Mouse (Mus musculus): ENCODE measurements at regions not wholly inside any gene's neighbourhood (a gene's known extent, or its start where the extent isn't known, plus 50 kb on each side); places are given as distances from the start of the nearest gene placed in this dataset.

DNA sequence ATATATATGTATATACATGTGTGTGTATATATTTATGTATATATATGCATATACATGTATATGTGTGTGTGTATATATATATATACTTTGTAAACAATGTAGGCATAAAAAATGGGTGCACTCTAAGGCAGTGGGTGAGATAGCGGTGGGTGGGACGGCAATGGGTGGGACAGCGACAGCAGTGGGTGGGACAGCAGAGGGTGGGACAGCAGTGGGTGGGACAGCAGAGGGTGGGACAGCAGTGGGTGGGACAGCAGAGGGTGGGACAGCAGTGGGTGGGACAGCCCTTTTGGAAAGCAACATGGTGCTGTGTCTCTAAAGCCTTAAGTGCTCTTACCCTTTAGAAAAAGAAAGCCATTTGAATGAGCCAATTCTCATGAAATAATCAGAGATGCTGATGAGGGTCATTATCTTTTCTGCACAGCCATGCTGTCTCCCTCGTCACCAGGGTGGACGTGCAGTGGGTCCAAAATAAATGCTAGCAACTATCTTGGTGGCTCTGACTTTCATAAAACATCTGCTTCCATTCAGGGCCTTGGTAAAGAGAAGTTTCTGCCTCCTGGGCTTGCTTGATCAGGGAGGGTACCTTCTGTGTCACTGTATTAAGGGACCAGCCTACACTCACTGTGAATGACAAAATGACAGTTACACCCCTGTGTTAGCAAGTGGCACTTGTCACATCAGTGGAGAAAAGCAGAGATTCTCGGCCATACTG, 119.3 kb upstream of the Slc44a1 start:
- peak; percentile 4 for DNase-seq

DNA sequence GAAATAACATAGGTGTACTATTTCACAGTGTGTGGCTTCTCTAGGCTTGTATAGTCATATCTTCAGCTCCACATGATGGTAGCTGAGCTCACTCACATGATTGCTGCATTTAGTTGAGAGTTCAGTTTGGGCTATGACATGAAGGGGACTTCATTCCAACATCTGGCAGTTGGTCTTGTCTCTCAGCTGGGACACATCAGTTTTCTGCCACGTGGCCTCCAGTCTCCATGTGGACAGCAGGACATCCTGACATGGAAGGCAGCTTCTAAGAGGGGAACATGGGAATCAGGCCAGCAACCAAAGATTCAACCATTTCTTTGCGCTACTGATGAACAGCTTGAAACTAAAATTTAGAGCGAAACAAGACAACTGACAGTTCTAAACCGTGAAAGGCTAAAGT, 121.2 kb upstream of the Slc44a1 start:
- no peak for DNase-seq

DNA sequence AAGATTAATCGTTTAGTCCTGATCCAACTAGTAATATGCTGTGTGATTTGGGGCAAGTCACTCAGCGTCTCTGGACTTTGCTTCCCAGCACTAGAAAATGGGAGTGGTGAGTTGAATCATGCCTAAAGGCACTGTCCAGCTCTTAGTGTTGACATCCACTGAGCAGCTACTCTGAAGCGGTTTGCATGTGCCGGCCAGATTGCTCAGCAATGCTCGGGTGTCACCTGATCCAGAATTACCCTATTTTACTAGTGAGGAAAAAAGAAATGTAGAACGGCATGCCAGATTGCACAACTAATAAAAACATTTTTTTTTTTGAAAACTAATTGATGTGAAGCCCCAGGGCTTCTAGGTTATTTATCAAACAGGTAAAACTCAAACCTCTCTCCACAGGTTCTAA, 122.0 kb upstream of the Slc44a1 start:
- DNase-seq, result no peak

DNA sequence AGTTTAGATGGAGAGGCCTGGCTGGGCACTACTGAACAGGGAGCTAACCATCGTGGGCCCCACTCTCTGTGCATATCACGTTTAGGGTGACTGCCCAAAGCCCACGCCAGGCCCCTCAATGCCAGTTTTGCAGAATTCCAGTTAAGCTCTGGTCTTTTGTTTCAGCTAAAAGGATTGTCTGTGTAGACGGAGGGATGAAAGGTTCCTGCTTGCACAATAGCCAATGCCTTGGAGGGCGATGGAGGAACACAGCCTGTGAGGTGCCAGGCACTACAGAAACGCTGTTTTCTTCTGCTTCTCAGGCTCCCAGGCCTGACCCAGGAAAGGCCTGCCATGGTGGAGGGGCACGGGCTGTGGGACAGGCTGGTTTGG, 122.8 kb upstream of the Slc44a1 start:
- DNase-seq, result no peak

DNA sequence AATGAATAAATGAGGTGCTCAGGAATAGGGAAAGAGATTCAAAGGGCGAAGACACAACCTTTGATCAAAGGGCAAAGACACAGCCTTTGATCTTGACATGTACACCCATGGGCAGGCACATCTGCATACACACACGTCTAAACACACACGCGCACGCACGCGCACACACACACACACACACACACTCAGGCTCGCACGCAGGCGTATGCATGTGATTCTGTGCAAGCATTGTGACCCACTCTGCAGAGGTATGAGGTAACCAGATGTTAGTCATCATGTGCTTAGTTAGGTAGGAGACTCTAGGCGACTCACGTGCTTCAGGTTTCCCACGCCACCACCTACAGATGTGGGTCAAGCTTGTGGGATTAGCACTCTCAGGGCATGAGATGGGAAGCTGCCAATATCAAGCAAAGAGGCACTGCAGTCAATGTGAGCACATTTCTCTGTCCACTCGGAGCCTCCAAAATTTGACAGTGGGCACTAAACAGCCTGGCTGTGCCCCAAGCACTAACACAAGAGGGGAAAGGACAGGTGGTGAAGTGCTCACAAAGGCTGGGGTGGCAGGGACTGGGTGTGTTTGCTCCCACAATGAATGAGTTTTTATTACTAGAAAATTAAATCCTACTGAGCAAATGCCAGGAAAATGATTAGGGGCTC, 123.3 kb upstream of the Slc44a1 start:
- no peak for DNase-seq

DNA sequence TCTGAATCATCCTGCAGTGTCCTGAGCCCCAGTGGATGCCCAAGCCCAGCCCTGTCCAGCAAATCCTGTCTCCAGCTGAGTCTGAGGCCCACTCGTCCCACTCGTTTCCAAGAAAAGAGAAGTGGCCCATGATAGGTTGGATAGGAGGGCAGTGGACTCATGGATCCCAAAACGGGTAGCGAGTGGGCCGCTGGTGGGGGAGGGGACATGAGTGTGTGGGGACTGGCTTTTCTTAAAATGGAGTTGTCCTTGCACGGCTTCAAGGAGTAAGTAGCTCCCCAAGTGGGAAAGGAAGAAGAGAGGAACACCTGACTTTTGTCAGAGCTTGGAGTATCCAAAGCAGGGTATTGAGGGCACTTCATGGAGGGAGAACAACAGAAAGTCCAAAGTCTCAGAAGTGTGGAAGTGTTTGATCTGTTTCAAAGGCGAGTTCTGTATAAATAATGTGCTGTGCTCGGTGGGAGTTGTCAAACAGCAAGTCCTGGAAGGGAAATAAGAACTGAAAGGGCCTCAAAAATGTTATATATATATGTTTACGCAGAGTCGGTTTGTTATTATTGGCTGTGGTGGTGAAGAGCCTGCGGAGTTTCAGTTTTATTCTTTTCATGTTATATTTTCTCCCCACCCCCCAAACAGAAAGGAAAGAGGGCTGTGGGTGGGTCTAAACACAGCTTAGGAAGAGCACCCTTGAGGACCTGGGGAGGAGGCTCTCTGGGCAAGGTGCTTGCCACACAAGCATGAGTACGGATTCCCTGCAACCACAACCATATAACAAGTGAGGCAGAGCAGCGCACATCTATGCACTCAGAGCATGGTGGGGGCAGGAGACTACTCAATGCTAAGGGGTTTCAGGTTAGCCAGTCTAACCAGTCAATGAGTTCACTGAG, 124.1 kb upstream of the Slc44a1 start:
- DNase-seq, result no peak

DNA sequence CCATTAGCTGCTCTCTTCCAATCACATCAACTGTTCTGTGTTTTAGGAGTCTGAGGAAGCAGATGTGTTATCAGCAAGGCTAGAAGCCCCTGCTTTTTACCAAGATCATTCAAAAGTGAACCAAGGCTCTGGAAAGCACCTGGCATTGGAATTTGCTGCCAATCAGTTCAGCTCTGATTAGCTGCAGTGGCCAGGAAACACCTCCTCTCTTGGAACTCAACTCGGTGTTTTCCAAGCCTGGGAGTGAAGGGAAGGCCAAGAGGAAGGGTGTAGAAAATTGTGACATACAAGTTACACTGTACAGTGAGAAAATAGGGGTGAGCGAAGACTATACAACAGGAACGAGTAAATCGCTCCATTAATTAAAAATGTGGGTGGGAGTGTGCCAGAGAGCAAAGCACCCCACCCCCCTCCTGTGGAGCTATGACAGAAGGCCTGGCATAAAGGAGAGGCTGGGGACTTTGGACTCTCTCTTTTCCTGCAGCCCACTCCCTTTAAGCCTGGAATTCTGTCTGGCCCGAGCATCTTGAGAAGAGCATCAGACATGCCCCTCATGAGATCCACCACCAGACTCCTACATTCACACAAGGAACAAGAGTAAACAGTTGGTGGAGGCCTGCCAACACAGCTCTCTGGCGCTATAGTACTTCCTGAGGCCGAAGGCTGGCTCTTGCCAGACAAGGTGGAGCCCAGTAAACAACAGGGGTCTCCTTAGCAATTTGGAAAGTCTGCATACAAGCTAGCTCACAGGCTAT, 124.9 kb upstream of the Slc44a1 start:
- DNase-seq, result peak; percentile 62

DNA sequence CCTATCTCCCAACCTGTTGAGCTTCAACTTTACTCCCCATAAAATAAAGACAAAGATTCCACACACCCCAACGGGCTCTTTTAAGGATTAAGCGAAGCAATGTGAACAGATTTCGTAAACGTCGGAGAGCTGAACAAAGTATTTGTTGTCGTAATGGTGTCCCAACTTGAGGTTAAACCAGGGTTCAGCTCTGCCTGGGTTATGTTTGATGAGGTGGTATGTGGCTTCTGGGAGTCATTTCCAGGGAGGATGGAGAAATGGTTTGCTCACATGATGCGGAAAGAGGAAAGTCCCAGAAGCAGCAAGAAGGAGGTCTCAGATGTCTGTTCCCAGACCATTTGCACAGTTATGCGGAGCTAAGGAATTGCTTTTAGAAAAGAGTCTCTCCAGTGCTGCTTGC, 126.1 kb upstream of the Slc44a1 start:
- no peak for DNase-seq

DNA sequence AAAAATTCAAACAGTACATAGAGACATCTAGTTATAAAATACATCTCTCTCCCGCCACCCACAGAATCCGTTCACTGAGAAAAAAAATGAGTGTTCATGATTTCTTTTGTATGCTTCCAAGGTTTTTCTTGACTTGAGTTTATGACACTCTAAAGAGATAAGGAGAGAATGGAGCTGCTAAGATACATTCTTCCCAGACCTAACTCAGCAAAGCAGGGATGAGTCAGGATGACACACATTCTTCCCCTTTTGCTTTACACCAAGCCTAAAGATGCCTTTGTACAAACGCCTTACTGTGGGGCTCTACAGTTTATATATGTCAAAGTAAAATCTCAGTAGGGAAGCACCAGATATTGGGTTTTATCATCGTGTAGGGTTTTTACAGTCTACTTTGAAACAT, 133.1 kb upstream of the Slc44a1 start:
- no peak for DNase-seq

DNA sequence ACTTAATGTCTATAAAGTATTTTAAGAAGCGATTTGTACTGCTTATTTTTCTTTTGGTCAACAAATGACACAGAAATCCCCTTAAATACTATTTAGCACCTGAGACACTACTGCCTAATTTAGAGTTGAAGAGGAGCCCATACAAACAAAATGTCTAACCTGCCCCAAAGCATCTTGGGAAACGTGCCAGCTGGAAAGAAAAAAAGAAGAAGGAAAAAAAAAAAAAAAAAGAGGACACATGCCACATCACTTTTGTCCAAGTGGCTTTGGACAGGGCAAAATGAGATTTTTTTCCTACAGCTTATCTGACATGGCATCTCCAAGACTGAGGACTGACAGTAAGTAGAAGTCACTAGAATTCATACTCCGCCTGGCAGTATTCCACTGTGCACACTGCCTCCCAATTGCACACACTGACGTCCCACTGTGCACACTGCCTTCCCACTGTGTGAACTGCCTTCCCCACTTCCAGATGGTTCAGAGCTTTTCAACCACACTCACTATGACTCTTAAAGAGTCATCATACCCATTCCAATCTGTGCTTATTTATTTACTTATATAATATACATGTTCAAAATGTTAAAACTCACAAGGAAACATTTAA, 135.3 kb upstream of the Slc44a1 start:
- no peak for DNase-seq

DNA sequence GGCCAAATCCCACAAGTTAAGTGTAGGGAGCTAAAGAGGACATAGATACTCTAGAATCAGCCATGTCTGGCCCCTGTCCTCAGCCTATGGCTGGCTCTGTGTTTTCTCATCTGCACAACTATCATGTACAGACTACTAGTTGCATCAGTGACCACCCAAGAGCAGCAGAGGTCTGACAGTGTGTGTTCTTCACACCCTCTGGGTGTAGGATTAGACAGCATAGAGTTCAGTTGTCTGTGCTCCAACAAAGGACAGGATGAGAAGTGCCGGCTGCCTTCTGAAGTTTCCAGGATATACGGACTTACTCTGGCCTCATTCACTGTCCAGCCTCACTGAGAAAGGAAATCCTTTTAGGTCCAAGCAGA, 135.9 kb upstream of the Slc44a1 start:
- DNase-seq, result no peak

DNA sequence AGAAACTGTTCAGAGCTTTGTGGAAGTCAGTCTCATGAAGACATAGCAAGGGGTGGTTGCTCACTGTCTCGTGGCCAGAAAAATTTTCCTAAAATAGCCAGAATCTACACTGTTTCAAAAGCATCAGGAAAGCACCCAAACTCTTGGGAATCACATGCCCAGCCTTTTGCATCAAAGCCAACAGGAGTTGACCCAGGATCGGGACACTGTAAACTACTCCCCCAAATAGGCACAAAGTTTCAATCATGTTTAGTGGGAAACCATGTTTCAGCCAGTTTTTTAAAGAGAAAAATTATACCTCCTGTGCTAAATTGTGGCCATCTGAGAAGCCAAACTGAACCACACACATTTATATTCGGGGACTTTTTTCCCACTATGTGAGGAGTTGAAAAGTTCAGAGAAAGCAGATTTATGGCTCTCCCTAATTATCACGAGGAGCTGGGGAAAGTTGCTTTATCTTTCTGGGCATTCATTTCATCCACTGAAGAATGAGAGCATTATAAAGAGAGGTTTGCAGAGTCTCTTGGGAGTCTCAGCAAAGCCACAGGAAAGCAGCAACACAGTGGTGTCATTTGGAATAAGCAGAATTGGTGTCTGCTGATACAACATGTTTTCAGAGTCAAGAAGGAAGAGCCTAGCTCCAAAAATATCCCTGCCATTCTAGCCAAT, 136.5 kb upstream of the Slc44a1 start:
- DNase-seq, result no peak

DNA sequence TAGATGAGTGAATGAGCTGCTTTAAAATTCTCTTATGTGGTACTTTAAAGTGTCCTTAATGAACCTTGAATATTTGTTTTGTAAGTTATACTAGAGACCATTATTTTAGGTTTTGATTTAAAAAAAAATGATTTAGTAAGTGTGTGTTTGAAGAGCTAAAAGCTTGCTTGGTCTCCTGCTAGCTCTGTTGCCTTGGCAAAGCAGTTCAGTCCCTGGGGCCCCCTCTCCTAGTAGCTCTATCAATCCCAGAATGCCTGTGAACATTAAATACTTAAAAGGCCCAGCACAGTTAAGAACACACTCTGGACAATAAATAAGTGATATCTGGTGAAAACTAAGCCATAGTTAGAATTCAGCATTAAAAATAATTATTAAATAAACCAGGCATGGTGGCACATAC, 138.3 kb upstream of the Abca1 start:
- no peak for DNase-seq

DNA sequence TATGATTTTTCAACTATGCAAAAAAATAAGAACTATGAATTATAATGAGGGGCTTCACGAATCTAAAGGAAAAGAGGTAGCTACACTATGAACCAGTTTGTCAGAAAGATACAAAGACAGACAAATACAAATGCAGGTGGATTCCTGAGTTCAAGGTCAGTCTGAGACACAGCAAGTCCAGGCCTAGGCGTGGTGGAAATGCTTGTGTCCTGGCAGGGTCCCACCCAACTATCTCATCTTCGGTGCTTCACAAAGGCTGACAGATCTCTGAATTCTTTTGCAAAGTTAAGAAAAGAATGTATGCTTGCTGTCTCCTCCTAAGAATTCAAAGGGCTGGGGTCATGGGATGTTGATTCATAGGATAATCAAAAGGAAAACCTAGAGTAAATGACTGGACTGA, 132.9 kb upstream of the Abca1 start:
- no peak for DNase-seq

DNA sequence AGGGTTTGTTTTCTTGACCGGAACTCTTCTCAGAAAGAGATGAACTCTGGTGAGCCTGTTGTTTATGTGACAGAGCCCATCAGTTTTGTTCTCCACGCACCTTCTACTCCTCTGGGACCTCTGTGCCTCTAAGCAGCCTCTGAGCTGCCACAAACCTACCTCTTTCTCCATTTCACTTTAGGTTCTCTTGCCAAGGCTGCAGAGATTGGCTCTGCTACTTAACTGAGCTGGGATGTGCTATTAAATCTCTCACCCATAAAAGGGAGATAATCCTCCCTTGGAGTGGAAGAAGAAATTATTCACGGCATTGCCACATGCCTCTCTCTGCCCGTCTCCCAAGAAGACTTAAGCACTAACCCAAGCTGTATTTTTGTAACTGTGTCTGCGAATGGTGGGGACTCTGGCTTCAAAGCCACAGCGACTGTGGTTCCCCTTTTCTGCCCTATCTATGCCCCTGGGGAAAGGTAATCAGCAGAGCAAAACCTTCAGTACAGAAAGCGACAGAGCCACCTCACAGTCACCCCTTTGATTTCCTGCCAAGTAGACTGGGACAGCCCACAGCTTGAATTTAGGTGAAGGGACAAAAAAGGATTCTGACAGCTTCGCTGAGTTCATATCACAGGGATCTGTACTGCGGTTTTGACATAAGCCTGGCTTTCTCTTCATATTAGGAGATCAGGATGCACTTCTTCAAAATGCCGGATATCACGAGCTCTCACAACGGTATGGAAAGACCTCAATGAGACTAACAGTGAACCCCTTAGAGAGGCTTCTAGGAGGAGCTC, 118.2 kb upstream of the Abca1 start:
- no peak for DNase-seq

DNA sequence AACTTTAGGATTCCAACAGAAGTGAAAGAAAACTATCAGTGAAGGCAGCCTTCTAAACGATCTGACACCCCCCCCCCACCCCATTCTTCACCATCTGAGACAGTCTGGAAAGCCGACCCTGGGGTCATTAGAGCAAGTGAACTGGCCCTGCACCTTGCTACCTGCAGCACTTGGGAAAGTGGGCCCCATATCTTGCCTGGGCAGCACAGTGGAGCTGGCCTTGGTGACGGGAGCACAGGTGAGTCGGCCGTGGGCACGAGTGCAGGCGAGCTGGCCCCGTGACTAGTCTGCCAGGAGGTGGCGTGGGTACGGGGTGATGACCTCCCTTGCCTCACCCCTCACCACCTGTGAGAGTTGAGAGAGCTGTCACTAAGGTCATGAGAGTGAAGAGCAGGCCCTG, 110.7 kb upstream of the Abca1 start:
- DNase-seq, result no peak

DNA sequence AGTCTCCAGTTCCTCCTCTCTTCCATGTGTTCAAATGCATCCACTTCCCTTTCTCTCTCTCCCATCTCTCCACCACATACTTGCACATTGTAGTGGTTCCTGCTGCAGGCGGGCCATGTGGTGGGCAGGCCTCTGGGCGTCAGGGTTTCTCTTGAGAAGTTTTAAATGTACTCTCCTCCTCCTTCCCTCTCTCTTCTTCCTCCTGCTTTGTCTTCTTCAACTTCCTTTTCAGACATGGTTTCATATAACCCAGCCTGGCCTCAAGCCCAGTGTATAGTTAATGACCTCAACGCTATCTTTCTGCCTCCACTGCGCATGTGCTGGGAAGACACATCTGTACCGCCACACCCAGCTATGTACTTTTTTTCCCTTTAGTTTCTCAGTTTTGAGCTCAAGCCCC, 110.3 kb upstream of the Abca1 start:
- DNase-seq, result peak; percentile 63

DNA sequence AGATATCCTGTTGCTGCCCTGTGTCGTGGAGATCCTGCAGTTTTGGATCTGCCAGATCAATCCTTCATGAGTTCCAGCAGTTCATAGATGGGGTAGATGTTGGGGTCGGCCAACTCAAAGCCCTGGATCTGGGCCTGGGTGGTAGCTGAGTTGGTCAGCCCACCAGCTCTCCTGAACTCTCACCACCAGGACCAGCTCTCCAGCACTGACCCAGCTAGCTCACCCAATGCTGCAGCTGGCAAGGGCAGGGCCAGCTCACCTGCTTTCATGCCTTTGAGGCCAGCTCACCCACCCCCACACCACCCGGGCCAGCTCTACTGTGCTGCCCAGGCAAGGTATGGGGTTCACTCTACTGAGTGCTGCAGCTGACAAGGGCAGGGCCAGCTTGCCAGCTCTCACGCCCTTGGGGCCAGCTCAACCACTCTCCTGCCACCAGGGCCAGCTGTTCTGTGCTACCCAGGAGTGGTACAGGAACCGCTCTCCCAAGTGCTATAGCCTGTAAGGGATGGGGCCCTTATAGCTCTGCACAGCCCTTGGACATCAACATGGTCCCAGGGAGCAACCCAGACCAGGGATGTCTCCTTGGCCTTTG, 109.7 kb upstream of the Abca1 start:
- DNase-seq, result no peak

DNA sequence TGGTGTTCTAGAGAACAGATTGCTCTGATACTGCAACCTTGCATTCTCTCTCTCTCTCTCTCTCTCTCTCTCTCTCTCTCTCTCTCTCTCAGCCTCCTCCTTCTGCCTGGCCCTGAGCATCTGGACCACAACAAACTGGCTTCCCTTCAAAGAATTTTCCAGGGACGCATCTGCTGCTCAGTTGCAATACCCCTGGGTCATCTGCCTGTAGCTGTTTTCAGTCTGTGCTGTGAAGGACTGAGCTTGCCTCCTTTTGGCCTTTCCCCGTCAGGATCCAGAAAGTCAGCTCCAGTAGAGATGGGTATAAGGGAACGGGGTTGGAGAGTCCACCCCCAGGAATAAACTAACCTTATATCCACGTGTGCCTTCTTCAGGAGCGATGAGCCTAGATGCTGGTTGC, 105.2 kb upstream of the Abca1 start:
- DNase-seq, result no peak

DNA sequence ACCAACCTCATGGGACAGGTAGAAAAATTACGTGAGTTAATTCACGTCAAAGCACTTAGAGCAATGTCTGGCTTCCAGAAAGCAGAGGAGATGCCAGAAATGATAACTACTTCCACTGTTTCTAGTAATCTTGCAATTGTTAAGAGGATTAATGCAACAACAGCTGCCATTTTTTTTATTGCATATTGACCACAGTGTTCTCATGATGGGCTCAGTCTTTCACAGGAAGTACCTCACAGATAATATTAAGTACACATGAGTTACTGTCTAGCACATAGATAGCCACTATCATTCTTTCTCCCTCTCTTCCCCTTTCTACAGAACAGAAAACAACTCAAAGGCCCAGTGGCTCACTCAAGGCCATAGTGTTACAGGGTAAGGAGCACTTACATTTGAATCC, 104.8 kb upstream of the Abca1 start:
- no peak for DNase-seq

DNA sequence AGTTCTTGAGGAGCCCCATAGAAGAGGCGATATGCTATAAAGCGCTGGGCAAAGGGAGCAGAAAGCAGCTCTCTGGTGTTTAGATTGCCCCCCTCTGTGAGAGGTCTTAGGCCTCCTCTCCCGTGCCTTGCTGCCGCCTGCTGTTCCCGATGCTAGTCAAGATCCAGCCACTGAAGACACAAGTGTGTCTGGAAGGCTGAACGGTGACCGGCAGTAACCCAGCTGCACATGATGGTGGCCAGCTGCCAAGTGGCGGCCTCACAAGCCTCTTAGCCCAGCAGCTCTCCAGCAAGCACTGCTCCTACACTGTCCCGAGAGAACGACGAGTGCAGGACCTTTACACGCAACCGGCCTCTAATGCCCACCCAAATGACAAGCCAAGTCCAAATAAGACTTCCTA, 104.1 kb upstream of the Abca1 start:
- DNase-seq, result peak; percentile 92
